Mouse (Mus musculus) A20 (cell line): Measurements from ENCODE around the gene Fen1.

Source experiments
- DNase-seq: peaks from one replicate; pipeline ENCODE4 v3.0.0-alpha.2; 2011; ENCODE audit warnings: low read depth, low spot score

The Fen1 gene

DNA sequence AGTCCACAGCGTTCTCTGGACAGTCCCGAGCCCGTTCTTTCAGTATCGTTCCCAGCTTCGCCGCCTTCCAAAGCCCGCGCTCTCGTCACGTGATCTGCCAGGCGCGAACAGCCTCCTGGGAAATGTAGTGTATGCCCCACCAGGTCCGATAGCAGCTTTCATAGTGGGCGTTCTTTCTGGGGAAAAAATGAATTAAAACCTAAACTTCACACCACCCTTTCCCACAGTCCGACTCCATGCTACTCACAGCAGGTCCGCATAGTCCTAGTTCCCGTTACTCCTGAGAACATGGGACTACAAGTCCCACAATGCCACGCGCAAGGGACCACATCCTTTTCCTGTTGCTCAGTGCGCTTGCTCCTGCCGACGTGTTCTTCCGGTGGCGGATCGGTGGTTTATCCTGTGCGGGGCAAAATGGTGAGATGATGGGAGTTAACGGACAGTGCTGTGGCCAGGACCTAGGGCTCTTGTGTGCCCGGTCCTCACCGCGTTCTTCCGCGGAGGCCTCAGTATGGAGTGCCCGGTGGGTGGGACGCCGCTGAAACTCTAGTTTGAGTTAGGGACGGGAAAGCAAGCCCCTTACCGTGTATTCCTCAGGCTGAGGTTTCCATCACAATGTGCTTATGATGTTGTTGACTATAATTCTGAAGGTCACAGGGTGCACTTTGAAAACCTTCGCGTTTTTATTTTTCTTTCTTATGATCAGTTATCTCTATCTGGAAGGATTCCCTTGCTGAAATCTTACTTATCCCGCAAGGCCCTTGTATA lies at the start of gene Fen1, which contains the start of gene Tmem258:
TSS of gene Fen1 (minus strand) at position 322 of the 768 bp plus-strand sequence.
TSS of gene Tmem258 (plus strand) at position 167 of the 768 bp plus-strand sequence.
- DNase-seq: peak; percentile 93

DNA sequence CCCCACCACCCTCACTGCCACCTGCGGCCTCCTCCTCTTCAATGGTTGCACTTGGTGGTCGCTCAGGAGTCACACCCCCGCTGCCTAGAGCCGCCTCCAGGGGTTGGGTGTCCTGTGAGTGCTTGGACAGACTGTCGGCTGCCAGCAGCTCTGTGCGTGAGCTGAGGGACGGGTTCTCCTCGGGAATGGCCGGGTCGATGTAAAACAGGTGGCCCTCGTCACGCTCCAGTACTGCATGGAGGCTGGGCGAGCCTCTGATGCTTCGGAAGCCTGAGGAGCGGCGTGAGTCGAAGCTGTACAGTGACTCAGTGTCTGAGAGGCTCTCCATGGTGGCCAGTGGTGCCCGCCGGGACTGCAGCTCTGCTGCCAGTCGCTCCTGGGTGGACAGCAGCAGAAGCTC lies 44.2 kb upstream of the Fen1 start:
- DNase-seq: peak; percentile 17

DNA sequence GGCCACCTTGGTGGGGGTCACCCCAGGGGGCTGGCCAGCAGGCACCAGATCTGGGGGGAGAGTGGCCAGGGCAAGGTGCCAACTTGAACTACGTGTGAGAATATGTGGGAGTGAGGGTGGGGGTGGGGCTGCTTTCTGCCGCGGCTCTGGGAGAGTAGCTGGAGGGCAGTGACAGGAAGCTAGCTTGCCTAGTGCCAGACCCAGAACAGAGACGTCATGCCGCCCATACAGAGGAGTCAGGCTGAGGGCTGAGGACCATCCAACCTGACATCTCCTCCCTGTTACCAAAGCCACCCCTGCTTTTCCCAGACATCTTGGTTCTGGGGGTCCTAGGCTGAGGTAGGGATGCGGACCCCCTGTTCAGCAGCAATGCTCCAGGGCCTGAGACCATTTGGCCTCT lies 43.2 kb upstream of the Fen1 start:
- DNase-seq: no peak

DNA sequence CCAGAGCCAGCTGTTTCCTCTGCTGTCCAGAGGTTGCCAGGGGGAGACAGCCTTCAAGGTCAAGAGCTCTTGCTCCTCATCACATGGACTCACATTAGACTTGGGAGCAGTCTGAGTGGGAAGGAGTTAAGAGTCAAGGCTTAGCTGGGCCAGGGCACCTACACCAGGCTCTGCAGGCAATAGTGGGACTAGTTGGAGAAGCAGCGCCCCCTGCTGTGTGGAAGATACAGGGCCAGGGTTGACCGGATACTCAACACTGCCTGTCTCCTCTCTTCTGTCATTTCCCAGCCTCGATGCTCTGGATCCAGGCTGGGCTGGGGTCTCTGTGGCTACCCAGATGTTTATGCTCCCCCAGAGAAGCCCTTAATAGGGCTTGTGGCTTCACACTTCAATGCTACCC lies 40.2 kb upstream of the Fen1 start:
- peak; percentile 57 for DNase-seq

DNA sequence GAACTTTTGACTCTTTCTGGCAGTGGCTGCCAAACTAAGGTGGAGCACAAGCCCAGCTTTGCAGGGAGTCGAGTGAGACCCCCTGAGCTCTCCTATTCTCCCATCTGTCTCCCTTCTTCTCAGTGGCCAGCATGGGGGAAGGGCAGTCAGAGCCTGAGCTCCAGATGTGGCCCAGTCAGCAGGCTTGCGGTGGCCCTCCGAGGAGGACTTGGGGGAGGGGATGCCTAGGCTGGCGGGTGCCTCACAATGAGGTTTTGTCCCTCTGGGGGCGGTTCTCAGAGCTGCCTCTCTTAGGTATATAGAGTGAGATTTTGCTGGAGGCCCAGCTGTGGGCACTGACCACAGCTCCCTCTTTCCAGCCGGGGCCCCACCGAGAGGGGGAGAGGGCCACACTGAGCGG lies 38.9 kb upstream of the Fen1 start:
- DNase-seq: no peak

DNA sequence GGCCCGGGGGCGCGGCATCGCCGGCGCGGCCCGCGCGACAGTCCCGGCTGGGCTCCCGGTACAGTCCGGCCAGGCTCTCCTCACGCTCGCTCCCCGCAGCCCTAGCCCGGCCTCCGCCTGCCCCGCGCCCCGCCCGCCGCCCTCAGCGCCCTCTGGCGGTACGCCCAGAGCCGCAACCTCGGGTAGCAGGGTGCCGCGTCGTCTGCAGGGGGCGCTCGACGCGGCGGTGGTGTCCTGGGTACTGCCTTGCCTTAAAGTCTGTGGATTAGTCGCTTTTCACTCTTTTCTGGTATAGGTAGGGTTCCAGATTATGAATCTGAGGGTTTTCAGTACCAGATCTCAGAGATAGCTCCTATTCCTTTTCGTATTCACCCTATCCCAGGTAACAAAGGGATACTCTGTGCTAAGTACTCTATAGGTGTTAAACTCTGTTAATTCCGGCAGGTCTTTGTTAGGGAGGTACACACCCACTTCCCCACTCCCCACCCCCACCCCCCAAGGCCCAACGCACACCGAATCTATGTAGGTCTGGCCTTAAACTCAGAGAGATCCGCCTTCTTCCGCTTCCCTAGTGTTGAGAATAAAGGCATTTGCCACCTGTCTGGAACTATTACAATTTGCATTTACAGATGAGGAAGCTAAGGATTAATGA lies 36.8 kb upstream of the Fen1 start, which contains the start of gene Myrf:
TSS of gene Myrf (minus strand) at position 95 of the 652 bp plus-strand sequence.
- peak; percentile 60 for DNase-seq

DNA sequence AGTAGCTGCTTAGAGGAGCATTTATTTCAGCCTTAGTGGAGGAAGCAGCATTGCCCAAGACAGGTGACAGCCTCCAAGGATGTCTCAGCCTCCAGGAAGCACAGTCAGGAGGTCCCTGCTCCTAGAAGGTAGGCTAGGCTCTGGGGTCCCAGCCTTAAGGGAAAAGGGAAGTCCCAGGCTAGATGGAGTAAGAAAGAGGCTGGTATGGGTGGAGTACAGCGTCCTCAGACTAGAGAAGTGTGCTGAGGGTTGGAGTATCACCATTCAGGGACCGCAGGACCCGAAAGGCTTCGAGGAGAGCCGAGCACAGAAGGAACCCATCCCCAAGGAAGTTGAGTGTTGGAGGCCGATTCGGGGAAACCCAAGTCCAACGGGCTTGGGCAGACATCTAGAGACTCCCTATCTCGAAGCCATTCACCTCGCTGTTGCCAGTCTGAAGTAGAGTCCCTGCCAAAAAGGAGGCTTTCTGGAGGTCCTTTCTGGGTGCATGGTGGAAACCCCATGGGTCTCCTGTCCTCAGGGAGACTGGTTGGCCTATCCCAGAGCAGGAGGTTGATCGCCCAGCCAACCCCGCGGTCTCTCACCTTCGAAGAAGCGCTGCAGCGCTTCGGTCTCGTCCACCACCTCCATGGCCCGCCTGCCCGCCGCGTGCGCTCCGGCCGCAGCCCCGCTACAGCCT lies 36.1 kb upstream of the Fen1 start:
- no peak for DNase-seq

DNA sequence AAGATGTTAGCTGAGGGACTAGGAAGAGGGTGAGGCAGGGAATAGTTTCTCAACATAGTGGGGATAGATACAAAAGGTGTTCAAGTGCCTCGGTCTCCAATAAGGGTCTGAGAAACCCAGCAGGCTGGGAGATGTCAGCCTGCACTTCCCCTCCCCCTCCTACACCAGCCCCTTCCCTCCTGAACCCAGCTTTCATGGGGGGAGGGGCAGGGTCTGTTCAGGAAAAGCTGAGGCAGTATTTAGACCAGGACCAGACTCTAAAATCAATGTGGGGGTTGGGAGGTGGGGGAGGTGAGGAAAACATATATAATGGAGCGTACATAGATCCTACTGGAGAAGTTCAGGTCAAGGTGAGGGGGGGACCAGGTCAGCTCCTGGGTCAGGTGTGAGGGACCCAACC lies 35.5 kb upstream of the Fen1 start:
- DNase-seq: no peak

DNA sequence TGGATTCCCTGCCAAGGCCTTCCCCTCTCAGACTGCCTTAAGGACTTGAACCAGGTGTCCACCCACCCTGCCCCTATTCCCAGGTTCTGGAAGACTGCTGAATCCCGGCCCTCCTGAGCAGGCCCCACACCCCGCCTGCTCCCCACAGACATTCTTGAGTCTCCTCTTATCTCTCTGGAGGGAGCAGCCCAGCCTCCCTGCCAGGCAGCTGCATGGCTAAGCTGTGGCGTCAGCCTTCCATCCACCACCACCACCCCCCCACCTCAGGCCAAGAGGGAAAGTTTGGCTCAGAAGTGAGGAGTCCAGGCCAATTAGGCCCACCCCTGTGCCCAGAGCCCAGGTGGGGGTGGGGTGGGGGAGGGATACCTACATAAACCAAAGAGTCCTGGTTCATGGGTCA lies 34.5 kb upstream of the Fen1 start:
- DNase-seq: no peak

DNA sequence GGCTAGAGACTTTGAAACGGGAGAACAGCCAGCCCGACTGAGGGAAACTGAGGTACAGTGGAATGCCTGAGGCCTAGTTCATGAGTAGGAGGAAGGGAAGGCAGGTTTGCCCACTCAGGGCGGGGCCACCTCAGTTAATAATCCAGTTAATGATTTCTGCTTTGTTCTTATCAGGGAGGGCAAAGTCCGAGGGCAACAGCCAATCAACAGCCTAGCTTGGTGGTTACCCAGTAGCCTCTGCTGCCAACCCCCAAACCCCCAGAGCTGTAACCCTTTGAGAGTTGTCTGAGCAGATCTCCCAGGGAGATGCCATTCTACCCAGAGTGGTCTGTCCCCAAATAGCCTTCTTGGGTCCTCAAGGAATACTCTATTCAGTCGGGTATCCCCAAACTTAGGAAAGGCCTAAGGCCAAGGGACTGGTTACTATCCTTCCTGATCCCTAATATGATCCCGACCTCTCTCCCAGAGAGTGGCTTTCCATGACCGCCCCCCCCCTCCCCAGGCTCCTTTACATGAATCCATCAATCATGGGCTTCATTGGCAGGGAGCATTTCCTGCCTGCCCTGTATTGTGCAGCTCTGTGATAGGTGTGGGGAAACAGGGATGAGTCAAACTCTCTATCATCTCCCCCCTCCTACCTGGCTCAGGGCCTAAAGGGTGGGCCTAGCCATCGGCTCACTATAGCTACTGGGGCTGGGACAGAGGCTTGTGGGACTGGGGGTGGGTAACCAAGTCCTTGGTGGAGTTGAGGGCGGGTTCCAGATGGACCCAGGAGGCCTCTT lies 32.0 kb upstream of the Fen1 start:
- no peak for DNase-seq

DNA sequence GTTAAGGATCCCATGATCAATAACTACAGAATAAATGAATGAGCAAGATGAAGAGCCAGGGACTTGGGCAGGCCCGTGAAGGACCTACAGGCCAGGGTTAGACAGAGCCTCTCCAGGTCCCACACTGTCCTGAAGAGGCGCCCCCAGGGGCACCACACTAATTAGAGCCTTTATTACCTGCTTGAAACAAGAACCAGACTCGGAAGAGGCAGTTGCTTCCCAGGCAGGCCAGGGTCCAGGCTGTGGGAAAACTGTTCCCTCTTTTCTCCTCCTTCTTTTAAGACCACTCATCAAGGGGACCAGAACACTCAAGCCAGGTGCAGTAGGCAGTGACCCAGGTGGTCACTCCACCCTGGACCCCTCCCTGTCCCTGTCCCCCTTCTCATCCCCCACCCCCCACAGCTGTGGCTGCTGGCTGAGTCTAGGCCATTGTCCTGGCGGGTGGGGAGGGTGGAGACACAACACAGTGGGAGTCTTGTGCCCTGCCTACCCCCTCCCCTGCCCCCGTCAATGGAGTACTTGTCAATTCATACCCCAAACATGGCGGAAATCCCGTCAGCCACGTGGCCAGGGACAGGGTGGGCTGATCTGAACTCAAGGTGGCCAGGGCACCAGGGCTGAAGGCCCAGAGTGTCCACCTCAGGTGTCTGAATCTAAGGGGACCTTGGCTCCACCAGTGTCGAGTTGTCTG lies 28.5 kb upstream of the Fen1 start:
- DNase-seq: no peak

DNA sequence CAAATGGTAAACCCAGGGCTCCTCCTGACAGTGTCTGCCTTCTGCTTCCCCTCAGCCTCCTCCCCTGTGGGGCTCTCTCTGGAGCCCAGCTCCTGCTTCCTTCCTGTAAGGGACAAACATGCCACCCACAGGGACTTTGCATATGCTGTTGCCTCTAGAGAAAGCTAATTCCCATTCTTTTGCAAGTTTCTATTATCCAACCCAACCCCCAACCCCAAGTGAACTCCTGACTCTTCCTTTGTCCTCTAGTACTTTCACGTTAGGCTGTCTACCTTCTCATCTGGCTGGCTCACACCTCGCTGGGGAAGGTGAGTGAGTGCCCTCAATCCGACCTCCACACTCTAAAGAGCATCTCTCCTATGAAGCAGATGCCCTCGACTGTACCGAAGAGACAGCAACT lies 27.9 kb upstream of the Fen1 start:
- DNase-seq: no peak

DNA sequence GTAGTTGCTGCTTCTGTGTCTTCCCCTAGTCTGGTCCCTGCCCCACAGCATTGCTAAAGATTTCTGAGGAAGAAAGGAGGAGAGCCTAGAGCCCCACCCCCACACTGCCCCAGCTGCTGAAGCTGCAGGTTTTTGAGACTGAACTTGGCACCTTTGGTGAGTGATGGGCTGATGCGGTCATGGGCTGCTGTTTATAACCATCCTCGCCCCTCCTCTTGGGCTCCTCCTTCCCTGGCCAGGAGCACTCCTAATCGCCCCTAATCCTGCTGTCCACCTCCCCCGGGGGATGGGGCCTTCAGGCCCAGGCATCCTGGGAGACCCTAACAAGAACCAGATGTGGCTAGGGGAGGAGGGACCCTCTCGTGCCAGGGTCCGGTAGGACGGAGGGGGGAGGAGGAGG lies 27.0 kb upstream of the Fen1 start:
- no peak for DNase-seq

DNA sequence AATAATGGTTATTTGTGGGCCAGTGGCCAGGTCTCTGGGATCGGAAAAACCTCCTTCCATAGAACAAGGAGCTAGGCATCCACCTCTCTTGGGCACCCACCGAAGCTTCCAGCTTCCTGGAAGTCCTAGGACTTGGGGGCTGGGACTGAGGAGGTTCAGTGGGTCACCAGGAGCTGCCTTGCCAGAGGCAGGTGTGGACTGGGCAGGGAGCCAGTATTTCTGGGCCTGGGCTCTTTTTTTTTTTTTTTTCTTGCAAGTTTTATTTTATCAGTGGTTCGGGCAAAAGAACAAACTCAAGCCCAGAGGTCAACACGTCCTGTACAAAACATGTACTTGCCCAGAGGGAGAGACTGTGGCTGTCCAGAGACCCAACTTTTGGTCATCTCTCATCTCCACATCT lies 21.8 kb upstream of the Fen1 start:
- DNase-seq: no peak

DNA sequence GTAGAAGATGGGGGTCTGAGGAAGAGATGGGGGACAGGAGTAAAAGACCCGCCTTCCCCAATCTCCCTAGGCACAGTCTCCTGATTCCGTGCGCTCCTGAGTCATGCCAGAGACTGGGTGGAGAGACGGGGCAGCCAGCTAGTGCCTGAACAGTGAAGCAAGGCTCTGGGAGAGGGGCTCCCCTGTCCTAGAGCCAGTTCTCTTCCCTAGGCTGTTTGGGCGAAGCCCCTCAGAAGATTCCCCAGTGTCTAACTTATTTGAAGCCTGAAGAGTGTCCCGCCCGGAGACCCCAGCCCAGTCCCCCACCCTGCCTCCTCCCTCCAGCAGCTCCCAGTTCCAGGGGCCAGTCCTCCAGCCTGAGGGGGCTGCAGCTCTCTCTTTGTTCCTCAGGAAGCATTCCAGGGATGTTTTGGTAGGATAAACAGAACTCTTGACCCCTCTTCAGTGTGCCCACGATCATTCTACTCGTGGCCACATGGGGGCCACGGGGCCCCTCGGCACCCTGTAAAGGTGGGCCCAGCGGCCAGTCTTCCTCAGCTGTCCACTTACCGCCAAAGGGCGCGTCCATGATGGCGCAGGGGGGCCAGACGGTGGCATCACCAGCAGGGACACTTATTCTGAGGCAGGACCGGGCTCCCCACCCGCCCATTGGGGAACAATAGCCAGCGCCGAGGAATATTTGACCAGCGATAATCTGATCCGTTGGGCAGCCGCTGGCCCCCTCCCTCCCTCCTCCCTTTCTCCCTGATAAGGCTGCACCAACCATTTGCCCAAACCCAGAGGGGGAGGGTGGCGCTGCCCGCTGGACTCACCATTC lies 20.9 kb upstream of the Fen1 start:
- DNase-seq: no peak

DNA sequence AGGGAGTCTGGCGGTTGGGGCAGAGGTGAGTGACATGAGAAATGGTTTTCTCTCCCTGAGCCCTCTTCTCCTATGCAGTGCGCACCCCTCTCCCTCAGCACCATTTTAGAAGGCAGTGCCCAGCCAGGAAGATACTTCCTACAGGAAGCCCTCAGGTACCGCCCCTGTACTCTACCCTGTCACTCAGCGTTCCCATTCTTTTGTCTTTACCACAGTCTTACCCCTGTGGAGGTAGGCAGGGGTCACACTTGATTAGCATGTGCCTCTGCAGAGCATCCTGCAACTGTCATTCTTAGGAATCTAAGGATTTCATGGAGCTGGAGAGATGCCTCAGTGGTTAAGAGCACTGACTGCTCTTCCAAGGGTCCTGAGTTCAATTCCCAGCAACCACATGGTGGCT lies 19.6 kb upstream of the Fen1 start:
- DNase-seq: no peak

DNA sequence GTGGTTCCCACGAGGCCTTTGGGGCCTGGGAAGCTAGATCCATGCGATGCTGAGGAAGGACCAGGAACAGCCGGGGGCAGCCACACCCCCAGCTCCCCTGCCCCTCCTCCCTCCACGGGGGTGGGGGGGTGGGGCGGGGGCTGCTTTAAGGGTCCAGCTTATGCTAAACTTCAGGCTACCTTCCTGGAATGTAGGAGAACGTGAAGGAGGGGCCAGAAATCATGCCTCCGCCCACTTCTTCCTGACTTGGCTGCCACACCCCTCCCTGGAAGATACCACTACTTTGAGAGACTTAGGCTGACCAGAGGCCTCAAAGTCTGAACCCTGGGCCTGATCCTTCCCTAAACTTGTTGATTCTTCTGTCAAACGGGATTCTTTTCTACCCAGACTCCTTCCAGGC lies 18.7 kb upstream of the Fen1 start:
- DNase-seq: no peak

DNA sequence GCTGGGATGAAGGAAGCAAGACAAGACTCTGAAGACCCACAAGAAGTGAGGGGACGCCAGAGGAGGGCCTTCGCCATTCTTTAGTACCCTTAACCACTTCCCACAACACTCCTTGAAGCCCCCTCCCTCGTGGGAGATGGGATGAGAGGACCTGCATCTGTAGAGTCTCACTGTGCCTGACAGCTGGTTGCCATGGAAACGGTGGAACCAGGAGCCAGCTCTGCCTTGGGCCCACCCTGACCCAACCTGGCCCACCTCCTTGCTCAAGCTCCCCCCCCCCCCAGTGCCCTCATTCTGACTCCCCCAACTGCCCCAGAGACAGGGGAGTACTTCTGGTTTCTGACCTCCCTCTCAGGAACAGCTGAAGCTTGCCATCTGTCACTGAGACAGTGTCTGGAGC lies 17.6 kb upstream of the Fen1 start:
- DNase-seq: no peak

DNA sequence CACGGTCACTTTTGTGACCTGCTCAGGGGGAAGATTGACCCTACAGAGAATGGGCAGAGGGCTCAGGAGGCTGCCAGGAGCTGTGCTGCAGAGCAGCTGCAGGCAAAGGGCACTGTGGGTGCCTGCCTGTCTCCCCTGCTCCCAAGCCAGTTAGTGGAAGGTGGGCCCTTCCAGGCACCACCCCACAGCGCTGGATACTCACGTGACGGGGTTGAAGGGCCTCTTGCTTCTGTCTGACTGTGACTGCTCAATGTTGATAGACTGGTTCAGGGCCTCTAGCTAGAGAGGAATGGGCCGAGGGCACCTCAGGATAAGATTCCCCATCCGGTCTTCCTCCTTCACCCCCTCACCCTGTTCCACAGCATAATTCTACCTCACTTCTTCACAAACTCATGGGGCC lies 15.6 kb upstream of the Fen1 start:
- DNase-seq: no peak

DNA sequence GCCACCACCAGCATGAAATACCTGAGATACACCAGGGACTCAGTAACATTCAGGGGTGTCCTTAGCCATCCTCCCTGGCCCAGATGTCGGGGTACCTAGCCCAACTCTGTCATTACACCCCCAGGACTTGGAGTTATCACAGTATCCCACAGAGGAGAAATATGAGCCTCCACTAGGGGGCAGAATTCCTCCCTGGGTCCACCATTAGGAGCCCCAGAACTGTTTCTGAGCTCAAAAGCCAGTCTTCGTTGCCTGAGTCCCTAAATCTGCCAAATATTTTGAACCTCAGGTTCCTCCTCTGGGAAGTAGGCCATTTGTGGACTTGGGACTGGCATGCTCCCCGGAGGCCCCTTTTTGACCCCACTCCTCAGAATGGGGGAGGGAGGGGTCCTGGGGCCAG lies 15.1 kb upstream of the Fen1 start:
- peak; percentile 53 for DNase-seq
